Mouse (Mus musculus) T-cell, adult 66 days (primary cell): ENCODE data around the gene Olfr564. TPM values are rescaled to one million over a fixed set of nuclear protein-coding genes. Genes with fewer than 3 reads are reported as not detected.

Experiments used
- total RNA-seq, 2 experiments: library from RNA; stranded (reverse); gene quantifications; 3 replicates in 1 of 2; 4 replicates in 1 of 2; pipeline ENCODE4 v1.2.4; 2023

Gene Olfr564
- total RNA-seq = not detected

DNA sequence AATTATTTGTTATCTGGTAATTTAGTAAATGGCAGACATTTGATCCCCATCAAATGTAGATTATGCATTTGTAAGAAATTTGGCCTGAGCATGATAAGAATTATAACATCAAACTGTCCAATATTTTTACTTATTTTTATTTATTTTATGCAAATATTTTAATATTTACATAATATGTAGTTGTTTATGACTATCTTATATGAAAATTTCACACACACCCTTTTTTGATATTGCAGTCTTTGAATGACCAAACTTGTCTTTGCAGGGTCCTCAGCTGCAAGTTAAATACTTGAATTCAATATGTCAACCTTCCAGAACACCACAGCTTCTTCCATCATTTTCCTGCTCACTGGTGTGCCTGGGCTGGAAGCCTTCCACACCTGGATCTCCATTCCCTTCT is at the start of gene Olfr564:
Gene Olfr564, plus strand, starts transcription at position 301 of the 400 bp plus-strand sequence.

DNA sequence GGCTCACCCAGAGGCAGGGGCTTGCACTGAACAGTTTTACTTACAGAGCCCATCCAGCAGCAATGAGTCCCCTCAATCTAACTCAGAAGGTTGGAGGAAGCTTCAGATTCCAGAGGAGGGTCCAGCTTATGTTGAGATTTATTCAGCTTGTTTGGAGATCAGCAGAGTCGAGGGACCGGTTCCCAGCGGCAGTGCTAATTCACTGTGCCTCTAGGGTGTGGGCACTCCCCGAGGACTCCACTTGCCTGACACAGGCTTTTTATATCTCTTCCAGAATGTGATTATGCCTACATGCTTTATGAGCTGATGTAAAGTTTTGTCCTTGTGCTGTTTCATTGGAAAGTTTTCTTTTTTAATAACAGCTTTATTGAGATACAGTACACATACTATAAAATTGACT is 44.0 kb upstream of the Olfr564 start, which contains the start of the genes Olfr560 and Olfr78:
Gene Olfr560, minus strand, starts transcription at position 101 of the 400 bp plus-strand sequence.
Gene Olfr78, minus strand, starts transcription at position 206 of the 400 bp plus-strand sequence.

DNA sequence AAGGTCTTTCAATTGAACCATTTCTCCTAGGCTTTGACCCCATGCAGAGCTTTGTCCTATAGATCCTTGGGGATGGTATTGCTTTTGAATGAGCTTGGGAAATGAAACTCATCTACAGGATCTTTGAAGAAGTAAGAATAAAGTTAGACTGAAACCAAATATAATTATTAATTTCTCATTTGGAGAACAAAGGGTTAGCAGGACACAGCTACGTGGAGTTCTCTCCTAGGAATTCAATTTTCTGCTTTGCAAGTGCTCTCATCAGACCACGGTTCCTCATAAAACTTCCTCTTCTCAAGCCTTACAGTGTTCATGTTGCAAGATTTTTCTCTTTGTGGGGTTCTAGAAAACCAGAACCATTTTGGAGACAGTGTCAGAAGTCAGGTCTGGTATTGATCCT is 32.4 kb upstream of the Olfr564 start, which contains the start of gene Olfr561:
Gene Olfr561, plus strand, starts transcription at position 301 of the 400 bp plus-strand sequence.

Other genes with a start within 250 kb of the Olfr564 start
- 10 to 100 TPM; 48.7 to 64.4 TPM for gene Trim21, start 238.0 kb upstream of the Olfr564 start, total RNA-seq
- not detected for gene Olfr550, start 232.0 kb upstream of the Olfr564 start, total RNA-seq
- gene Olfr551, start 211.6 kb upstream of the Olfr564 start, total RNA-seq = not detected
- gene Olfr552, start 205.7 kb upstream of the Olfr564 start, total RNA-seq = not detected
- not detected for gene Olfr553, start 185.3 kb upstream of the Olfr564 start, total RNA-seq
- gene Olfr554, start 165.0 kb upstream of the Olfr564 start, total RNA-seq = not detected
- not detected for gene Olfr555, start 144.7 kb upstream of the Olfr564 start, total RNA-seq
- gene Olfr556, start 138.6 kb upstream of the Olfr564 start, total RNA-seq = not detected
- 10 to 100 TPM; 12.1 to 15.4 TPM for gene Trim68, start 116.2 kb upstream of the Olfr564 start, total RNA-seq
- gene Olfr557, start 107.6 kb upstream of the Olfr564 start, total RNA-seq = not detected
- gene Olfr558, start 101.3 kb upstream of the Olfr564 start, total RNA-seq = not detected
- gene Olfr33, start 84.4 kb upstream of the Olfr564 start, total RNA-seq = not detected
- not detected for gene Olfr559, start 76.0 kb upstream of the Olfr564 start, total RNA-seq
- not detected for gene Olfr560, start 44.1 kb upstream of the Olfr564 start, total RNA-seq
- gene Olfr78, start 44.0 kb upstream of the Olfr564 start, total RNA-seq = not detected
- gene Olfr561, start 32.3 kb upstream of the Olfr564 start, total RNA-seq = not detected
- not detected for gene Olfr566, start 55.3 kb downstream of the Olfr564 start, total RNA-seq
- gene Olfr568, start 73.6 kb downstream of the Olfr564 start, total RNA-seq = not detected
- not detected for gene Olfr569, start 87.4 kb downstream of the Olfr564 start, total RNA-seq
- gene Olfr570, start 91.1 kb downstream of the Olfr564 start, total RNA-seq = not detected
- under 1 TPM; 0.12 to 0.17 TPM for gene Olfr571, start 114.1 kb downstream of the Olfr564 start, total RNA-seq
- not detected for gene Olfr572, start 120.9 kb downstream of the Olfr564 start, total RNA-seq
- gene Olfr573-ps1, start 139.1 kb downstream of the Olfr564 start, total RNA-seq = not detected
- not detected for gene Olfr574, start 145.0 kb downstream of the Olfr564 start, total RNA-seq
- gene Olfr575, start 155.3 kb downstream of the Olfr564 start, total RNA-seq = not detected
- gene Olfr576, start 159.2 kb downstream of the Olfr564 start, total RNA-seq = not detected
- not detected for gene Olfr577, start 172.5 kb downstream of the Olfr564 start, total RNA-seq
- gene Olfr578, start 185.8 kb downstream of the Olfr564 start, total RNA-seq = not detected
- gene Olfr582, start 234.5 kb downstream of the Olfr564 start, total RNA-seq = not detected
- gene Olfr583, start 247.8 kb downstream of the Olfr564 start, total RNA-seq = not detected